Mouse (Mus musculus) kidney, adult 2 months (tissue): ENCODE data around the gene Adamts5. TPM values are rescaled to one million over a fixed set of nuclear protein-coding genes. Genes with fewer than 3 reads are reported as not detected.

Experiments
- DNase-seq: peaks from one replicate; pipeline ENCODE4 v3.0.0; 2021
- H3K27ac ChIP-seq: fragments of 200-500 bp; 2 replicates; pipeline ENCODE4 v1.5.1; 2012; ENCODE audit warnings: low read depth, low read length, control low read depth, inconsistent platforms; ENCODE audit not compliant: insufficient read depth
- H3K27me3 ChIP-seq: fragments of 200-500 bp; replicated peaks from 2 replicates; pipeline ENCODE4 v1.6.1; 2012; ENCODE audit warnings: mild to moderate bottlenecking, moderate library complexity, low read length, inconsistent platforms; ENCODE audit not compliant: control insufficient read depth, insufficient read depth
- H3K36me3 ChIP-seq: fragments of 200-500 bp; 2 replicates; pipeline ENCODE4 v1.6.1; 2012; ENCODE audit warnings: mild to moderate bottlenecking, moderate library complexity, low read length, inconsistent platforms; ENCODE audit not compliant: control insufficient read depth, insufficient read depth
- H3K4me1 ChIP-seq: fragments of 200-500 bp; 2 replicates; pipeline ENCODE4 v1.6.1; 2011; ENCODE audit warnings: low read length; ENCODE audit not compliant: control insufficient read depth, insufficient read depth
- H3K4me3 ChIP-seq: fragments of 200-500 bp; 2 replicates; pipeline ENCODE4 v1.5.1; 2011; ENCODE audit warnings: mild to moderate bottlenecking, low read depth, low read length, control low read depth; ENCODE audit not compliant: insufficient read depth
- CTCF ChIP-seq: fragments of 200-500 bp; conservative IDR thresholded peaks from 2 replicates; pipeline ENCODE4 v1.5.1; 2011; ENCODE audit warnings: low read depth, mild to moderate bottlenecking, control low read depth, low read length, moderate library complexity, mixed read lengths; ENCODE audit not compliant: insufficient read depth, insufficient read length
- POLR2A ChIP-seq: fragments of 200-500 bp; IDR thresholded peaks from one replicate; pipeline ENCODE4 v1.6.1; 2011; ENCODE audit warnings: low read depth, low read length, control low read depth
- WGBS: fragments of 180-500 bp; shearing (Covaris S2); methylation state at CpG from one replicate; pipeline ENCODE4 v1.1.7; 2018; 5-methylcytosine and 5-hydroxymethylcytosine counted together
- polyA plus RNA-seq: library from polyadenylated mRNA; depleted of rRNA; stranded (reverse); fragments of >200 nt; gene quantifications from 2 replicates; pipeline ENCODE4 v1.2.3, GENCODE M21; 2012

Adamts5 gene
- polyA plus RNA-seq, 1 experiment: 5.9 TPM

DNA sequence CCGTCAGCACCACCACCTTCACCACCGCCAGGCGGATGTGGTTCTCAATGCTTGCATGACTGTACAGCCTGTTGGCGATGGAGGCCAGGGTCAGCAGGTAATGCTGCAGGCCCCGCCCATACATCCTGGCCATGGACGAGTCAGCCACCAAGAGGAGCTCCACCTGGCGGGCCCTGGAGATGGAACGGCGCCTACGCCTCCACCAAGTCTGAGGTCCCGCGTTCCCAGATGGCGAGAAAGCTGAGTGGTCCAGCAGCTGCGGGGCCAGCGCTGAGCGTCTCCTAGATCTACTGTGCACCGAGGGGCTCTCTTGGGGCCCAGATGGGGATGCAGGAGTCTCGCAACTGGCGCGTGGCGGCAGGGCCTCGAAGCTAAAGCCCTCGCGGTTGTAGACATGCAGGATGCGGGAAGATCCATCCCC lies 2.3 kb downstream of the Adamts5 start:
- Histone ChIP-seq H3K27ac (peak overlapping the region; percentile 78), H3K27me3 (no peaks in the 10 kb centered on the region), H3K4me3 (peak overlapping the region; percentile 64), H3K36me3 (no peaks in the 10 kb centered on the region), H3K4me1 (no peaks in the 10 kb centered on the region)
- TF ChIP-seq POLR2A (no peak), CTCF (no peak)
- DNase-seq: peak; percentile 31
- WGBS: 36% methylated on average over 25 of the region's 25 CpGs

DNA sequence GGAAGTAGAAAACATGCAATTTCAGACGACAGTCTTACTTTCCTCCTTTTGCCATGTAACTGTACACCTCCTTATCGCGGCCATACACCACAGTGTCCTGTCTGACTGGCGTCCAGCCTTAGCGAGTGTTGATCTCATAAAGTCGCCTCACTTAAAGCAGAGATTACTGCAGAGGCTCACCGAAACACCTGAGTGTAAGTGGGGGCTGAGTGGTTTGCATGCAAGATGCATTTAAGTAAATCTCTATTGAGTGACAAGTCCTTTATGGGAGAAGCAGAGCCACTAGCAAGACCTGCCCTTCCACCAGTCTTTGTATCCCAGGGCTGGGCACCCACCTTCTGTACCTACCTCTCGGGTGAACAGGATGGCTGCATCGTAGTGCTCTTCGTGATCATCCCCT lies 2.8 kb downstream of the Adamts5 start:
- Histone ChIP-seq H3K27me3 (no peaks in the 10 kb centered on the region), H3K27ac (peak overlapping the region; percentile 78), H3K4me1 (no peaks in the 10 kb centered on the region), H3K36me3 (no peaks in the 10 kb centered on the region), H3K4me3 (peak overlapping the region; percentile 64)
- DNase-seq: no peak
- no peak for TF ChIP-seq CTCF
- no peak for TF ChIP-seq POLR2A
- 60% methylated on average over 10 of the region's 10 CpGs for WGBS

DNA sequence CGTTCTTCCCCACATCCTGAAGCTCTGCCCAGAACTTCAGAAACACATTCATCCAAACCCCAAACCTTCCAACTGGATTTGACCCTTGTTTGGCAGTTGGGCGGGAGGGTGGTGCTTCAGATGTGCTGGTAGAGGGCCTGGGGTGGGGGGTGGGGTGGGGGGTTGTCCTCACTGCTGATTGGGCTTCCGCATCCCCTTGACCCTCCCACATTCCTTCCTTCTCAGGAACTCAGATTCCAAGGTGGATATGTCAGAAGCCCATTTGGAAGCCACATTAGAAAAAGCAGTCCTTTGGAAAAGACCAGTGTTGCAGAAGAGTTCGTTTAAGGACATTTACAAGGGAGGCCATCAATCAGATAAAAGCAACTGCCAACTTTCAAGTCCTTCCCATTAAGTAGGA lies 3.2 kb downstream of the Adamts5 start:
- no peaks in the 10 kb centered on the region for H3K4me1 ChIP-seq
- no peaks in the 10 kb centered on the region for H3K27me3 ChIP-seq
- H3K4me3 ChIP-seq: peak overlapping the region; percentile 64
- TF ChIP-seq CTCF (no peak), POLR2A (no peak)
- DNase-seq: peak; percentile 54
- 56% methylated on average over 4 of the region's 4 CpGs for WGBS
- no peaks in the 10 kb centered on the region for H3K36me3 ChIP-seq
- peak overlapping the region; percentile 81 for H3K27ac ChIP-seq

DNA sequence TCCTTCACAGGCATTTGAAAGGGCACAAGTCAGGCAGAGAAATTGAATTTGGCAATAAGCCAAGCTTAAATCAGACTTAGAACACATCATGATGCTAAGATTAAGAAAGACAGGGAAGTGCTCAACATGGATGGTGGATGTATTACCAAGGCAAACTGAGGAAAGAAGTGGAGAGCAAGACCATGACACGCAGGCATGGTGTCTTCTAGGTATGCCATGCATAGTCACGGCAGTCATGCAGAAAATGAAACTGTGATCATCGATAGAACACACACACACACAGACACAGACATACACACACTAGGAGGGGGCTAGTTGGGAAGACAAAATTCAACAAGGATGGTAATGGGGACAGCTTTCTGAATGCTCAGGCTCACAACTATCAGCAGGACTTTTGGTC lies 3.8 kb downstream of the Adamts5 start:
- 81% methylated on average over 3 of the region's 3 CpGs for WGBS
- Histone ChIP-seq H3K27ac (peak overlapping the region; percentile 81), H3K36me3 (no peaks in the 10 kb centered on the region), H3K27me3 (no peaks in the 10 kb centered on the region), H3K4me3 (peak overlapping the region; percentile 48), H3K4me1 (no peaks in the 10 kb centered on the region)
- TF ChIP-seq CTCF (no peak), POLR2A (no peak)
- no peak for DNase-seq

DNA sequence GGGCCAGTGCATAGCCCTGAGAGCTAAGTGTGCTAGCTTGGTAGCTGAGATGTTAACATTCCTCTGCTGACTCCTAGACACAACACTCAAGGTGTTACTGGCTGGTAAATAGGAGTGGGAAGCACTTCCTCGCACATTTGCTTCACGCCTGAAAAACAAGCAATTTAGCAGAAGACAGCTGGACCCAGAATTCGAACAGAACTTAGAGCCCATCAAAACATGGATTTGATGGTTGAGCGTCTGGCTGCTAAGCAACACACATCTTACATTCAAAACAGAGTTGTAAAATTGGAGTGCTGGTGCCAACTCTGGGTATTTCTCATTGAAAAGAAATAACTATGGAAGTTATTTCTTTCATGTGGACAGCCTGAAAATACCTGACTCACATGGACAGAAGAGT lies 5.7 kb downstream of the Adamts5 start:
- H3K4me3 ChIP-seq: no peak overlapping the region
- H3K27me3 ChIP-seq: no peaks in the 10 kb centered on the region
- DNase-seq: no peak
- WGBS: 73% methylated on average over 4 of the region's 4 CpGs
- no peak overlapping the region for H3K27ac ChIP-seq
- no peaks in the 10 kb centered on the region for H3K36me3 ChIP-seq
- TF ChIP-seq CTCF: no peak
- no peak for TF ChIP-seq POLR2A
- no peaks in the 10 kb centered on the region for H3K4me1 ChIP-seq

DNA sequence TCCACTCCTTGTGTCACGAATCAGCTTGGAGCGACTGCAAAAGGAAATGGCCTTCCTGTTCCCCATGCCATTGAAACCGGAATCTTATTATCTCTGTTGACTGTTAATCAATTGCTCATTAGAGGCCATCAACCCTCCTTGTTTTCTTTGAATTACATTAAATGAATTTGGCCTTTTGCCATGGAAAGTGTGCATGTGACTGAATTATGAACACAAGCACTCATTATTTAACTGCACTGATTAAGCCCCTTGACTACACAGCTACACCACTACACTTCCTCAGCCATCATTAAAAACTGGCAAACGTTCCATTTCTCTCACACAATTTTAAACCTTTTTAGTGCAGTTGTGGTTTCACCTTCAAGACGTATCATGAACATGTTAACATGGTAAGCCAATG lies 11.8 kb downstream of the Adamts5 start:
- Histone ChIP-seq H3K4me3 (no peak overlapping the region), H3K36me3 (no peaks in the 10 kb centered on the region), H3K27me3 (peaks cover 1% of the 10 kb centered on the region; the same call in 1 of the 2 replicates), H3K4me1 (no peaks in the 10 kb centered on the region), H3K27ac (no peak overlapping the region)
- TF ChIP-seq CTCF: no peak
- no peak for TF ChIP-seq POLR2A
- WGBS: 53% methylated on average over 5 of the region's 5 CpGs
- no peak for DNase-seq

DNA sequence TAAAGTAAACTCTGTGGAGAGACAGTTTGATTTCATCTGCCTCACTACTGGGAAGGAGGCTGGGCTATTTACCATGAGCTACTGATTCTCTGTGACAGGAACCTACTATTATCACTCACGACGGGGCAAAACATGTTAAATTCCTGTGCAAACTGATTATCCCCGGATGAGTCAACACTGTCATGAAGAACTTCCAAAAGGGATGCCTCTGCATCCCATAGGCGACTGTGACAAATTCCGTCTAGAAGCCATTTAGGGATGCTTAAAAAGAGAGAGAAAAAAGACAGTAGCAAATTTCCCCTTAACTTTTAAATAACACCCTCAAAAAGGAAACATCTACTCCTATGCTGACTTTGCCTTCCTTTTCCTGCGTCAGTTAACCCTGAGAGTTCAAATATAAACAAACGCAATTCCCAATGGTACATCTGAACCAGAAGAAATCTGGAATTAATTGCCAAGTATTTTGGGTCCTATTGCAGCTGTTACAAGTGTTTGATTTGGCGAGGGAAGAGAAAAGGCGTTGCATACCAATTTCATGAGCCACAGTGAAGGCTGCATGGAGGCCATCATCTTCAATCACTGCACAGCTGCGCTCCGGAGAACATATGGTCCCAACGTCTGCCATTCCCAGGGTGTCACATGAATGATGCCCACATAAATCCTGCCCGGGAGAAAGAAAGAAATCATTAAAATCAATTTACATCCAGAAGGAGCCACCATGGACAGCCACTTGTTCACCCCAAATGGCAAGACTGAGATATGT lies 14.2 kb downstream of the Adamts5 start:
- no peaks in the 10 kb centered on the region for H3K4me1 ChIP-seq
- H3K36me3 ChIP-seq: no peaks in the 10 kb centered on the region
- WGBS: 73% methylated on average over 13 of the region's 13 CpGs
- H3K27me3 ChIP-seq: peaks cover 1% of the 10 kb centered on the region; the same call in 1 of the 2 replicates
- no peak overlapping the region for H3K27ac ChIP-seq
- no peak overlapping the region for H3K4me3 ChIP-seq
- DNase-seq: peak; percentile 30
- TF ChIP-seq POLR2A: no peak
- no peak for TF ChIP-seq CTCF
